Mouse (Mus musculus) lung, adult 2 months (tissue): ENCODE data around the gene Spa17. TPM values are rescaled to one million over a fixed set of nuclear protein-coding genes. Genes with fewer than 3 reads are reported as not detected.

Source experiments
- DNase-seq: peaks from one replicate; pipeline ENCODE4 v3.0.0; 2022
- H3K4me1 ChIP-seq: fragments of 200-500 bp; 2 replicates; pipeline ENCODE4 v1.6.1; 2011; ENCODE audit warnings: low read length; ENCODE audit not compliant: control insufficient read depth, insufficient read depth
- H3K4me3 ChIP-seq: fragments of 200-500 bp; replicated peaks from 2 replicates; pipeline ENCODE3; 2011; ENCODE audit warnings: low read depth, mild to moderate bottlenecking, control low read depth, low read length; ENCODE audit errors: extremely low read depth
- CTCF ChIP-seq: fragments of 200-500 bp; IDR thresholded peaks from 2 replicates; pipeline ENCODE4 v1.5.1; 2011; ENCODE audit warnings: mild to moderate bottlenecking, low read length, control low read depth; ENCODE audit not compliant: insufficient read depth
- POLR2A ChIP-seq: fragments of 200-500 bp; IDR thresholded peaks from 2 replicates; pipeline ENCODE4 v1.6.1; 2011; ENCODE audit warnings: low read depth, mild to moderate bottlenecking, control low read depth, low read length, borderline replicate concordance; ENCODE audit errors: extremely low read depth
- WGBS: fragments of 180-500 bp; shearing (Covaris S2); methylation state at CpG from one replicate; pipeline ENCODE4 v1.1.7; 2018; 5-methylcytosine and 5-hydroxymethylcytosine counted together
- polyA plus RNA-seq: library from polyadenylated mRNA; depleted of rRNA; stranded (reverse); fragments of >200 nt; gene quantifications from 2 replicates; pipeline ENCODE4 v1.2.3, GENCODE M21; 2012

Gene Spa17
- polyA plus RNA-seq, 1 experiment = 3.1 TPM

- Histone ChIP-seq H3K4me3 (no peak overlapping the region), H3K4me1 (no peaks in the 10 kb centered on the region)
- 82% methylated on average over 3 of the region's 3 CpGs for WGBS
- no peak for TF ChIP-seq CTCF
- TF ChIP-seq POLR2A = no peak
- no peak for DNase-seq
Observed at GRCm38 (mm10) chr9:37593690-37594089, 19.8 kb downstream of the Spa17 start.

GRCm38 (mm10) chr9:37592633-37593032 is 20.9 kb downstream of the Spa17 start:
- no peak overlapping the region for H3K4me3 ChIP-seq
- H3K4me1 ChIP-seq = no peaks in the 10 kb centered on the region
- 35% methylated on average over 6 of the region's 6 CpGs for WGBS
- TF ChIP-seq CTCF (no peak), POLR2A (no peak)
- DNase-seq = no peak

GRCm38 (mm10) chr9:37592025-37592424 is 21.5 kb downstream of the Spa17 start:
- H3K4me1 ChIP-seq = no peaks in the 10 kb centered on the region
- no peak for DNase-seq
- TF ChIP-seq POLR2A (no peak), CTCF (no peak)
- no peak overlapping the region for H3K4me3 ChIP-seq
- WGBS = 78% methylated on average over 2 of the region's 2 CpGs

GRCm38 (mm10) chr9:37590381-37590780 is 23.1 kb downstream of the Spa17 start:
- Histone ChIP-seq H3K4me3 (no peak overlapping the region), H3K4me1 (no peaks in the 10 kb centered on the region)
- WGBS = 84% methylated on average over 4 of the region's 4 CpGs
- DNase-seq = no peak
- no peak for TF ChIP-seq POLR2A
- TF ChIP-seq CTCF = no peak

GRCm38 (mm10) chr9:37586718-37587117 is 26.8 kb downstream of the Spa17 start:
- WGBS = 79% methylated on average over 4 of the region's 4 CpGs
- Histone ChIP-seq H3K4me1 (no peaks in the 10 kb centered on the region), H3K4me3 (no peak overlapping the region)
- DNase-seq = no peak
- no peak for TF ChIP-seq CTCF
- no peak for TF ChIP-seq POLR2A

- TF ChIP-seq CTCF (no peak), POLR2A (no peak)
- DNase-seq = no peak
- H3K4me3 ChIP-seq = no peak overlapping the region
- 86% methylated on average over 5 of the region's 5 CpGs for WGBS
- no peaks in the 10 kb centered on the region for H3K4me1 ChIP-seq
Observed at GRCm38 (mm10) chr9:37583594-37583993, 29.9 kb downstream of the Spa17 start.

- DNase-seq = no peak
- WGBS = 42% methylated on average over 14 of the region's 14 CpGs
- Histone ChIP-seq H3K4me1 (no peaks in the 10 kb centered on the region), H3K4me3 (no peak overlapping the region)
- TF ChIP-seq CTCF (no peak), POLR2A (no peak)
Observed at GRCm38 (mm10) chr9:37576436-37576930, 37.0 kb downstream of the Spa17 start.

GRCm38 (mm10) chr9:37572204-37572876 is 41.2 kb downstream of the Spa17 start:
- no peak for TF ChIP-seq POLR2A
- no peak for TF ChIP-seq CTCF
- Histone ChIP-seq H3K4me3 (no peak overlapping the region), H3K4me1 (peaks cover 10% of the 10 kb centered on the region; the same call in 1 of the 2 replicates)
- WGBS = 50% methylated on average over 3 of the region's 3 CpGs
- no peak for DNase-seq

- WGBS = 53% methylated on average over 2 of the region's 2 CpGs
- peaks cover 10% of the 10 kb centered on the region; the same call in 1 of the 2 replicates for H3K4me1 ChIP-seq
- TF ChIP-seq POLR2A (no peak), CTCF (no peak)
- no peak for DNase-seq
- no peak overlapping the region for H3K4me3 ChIP-seq
Observed at GRCm38 (mm10) chr9:37569231-37569835, 44.2 kb downstream of the Spa17 start.

- DNase-seq = no peak
- H3K4me1 ChIP-seq = peaks cover 10% of the 10 kb centered on the region; the same call in 1 of the 2 replicates
- no peak for TF ChIP-seq CTCF
- no peak for TF ChIP-seq POLR2A
- no peak overlapping the region for H3K4me3 ChIP-seq
- WGBS = 23% methylated on average over 4 of the region's 4 CpGs
Observed at GRCm38 (mm10) chr9:37568605-37569214, 44.8 kb downstream of the Spa17 start.
